Mouse (Mus musculus) urinary bladder, postnatal 25 days (tissue): ENCODE results near the gene Igsf11.
A peak's percentile ranks its signal among the peaks of the same experiment; 100 is the strongest.

Source experiments
- DNase-seq: peaks from one replicate; pipeline ENCODE4 v3.0.0; 2022; ENCODE audit warnings: low spot score

Igsf11 gene

GRCm38 (mm10) chr16:38892371-38892770 lies at the start of gene Igsf11:
Igsf11 (plus strand) TSS chr16:38892671.
- DNase-seq, result no peak

- no peak for DNase-seq
Measured at GRCm38 (mm10) chr16:38858120-38858749, 34.2 kb upstream of the Igsf11 start.

GRCm38 (mm10) chr16:38860548-38860947 lies 31.9 kb upstream of the Igsf11 start:
- no peak for DNase-seq

DNA sequence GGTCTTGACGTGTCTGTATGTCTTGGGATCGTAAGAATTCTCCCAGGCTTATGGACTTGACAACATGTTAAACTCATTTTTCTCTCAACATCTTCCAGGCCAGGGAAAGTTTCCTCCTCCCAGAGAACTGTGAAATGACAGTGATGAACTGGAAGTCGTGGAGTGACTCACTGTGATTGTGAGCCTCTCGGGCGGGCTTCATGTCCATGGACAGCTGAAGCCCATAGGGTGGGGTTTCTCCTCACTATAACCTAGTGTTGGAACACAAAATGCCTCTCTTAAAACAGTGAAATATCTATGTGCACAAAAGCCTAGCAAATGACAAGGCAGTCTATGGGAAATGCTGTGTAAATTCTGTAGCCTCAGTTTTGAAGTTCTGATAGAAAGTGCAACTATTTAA lies 28.1 kb upstream of the Igsf11 start:
- DNase-seq, result no peak

GRCm38 (mm10) chr16:38873231-38873630 lies 19.2 kb upstream of the Igsf11 start:
- no peak for DNase-seq

DNA sequence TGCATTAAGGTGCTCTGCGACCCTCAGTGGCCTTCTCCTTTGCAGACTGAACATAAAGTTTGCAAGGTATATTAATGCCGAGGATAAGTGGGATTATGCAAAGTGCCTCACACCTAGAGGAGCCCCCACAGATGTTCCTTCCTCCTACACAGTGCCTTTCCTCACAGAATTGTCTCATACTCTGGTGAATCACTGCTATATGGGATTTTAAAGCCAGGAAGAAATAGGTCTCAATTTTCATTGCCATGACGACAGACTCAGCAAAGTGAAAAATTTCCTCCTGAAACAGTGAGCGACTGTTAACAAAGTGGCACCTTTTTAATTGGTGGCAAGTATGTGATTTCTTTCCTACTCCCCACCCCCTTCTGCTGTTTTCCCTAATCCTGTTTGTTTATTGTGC lies 18.0 kb upstream of the Igsf11 start:
- no peak for DNase-seq

- no peak for DNase-seq
Measured at GRCm38 (mm10) chr16:38898816-38899425, 6.5 kb downstream of the Igsf11 start.

DNA sequence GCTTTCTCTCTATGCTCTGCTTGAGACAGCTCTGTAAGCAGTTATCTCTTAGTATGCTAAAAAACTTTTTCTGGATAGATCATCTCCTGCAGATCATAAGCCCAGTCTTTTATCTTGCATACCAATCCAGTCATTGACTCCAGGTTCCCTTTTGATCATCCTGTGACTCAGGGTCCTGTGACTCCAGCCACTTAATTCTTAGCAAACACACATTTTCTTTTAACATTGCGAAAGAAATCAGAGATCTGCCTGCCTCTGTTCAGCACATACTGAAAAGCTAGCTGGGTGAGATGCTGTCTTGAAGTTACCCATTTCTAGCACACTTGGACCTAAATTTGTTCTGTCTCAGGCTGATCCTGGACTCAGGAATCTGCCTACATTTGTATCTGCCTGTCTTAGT lies 7.6 kb downstream of the Igsf11 start:
- no peak for DNase-seq

DNA sequence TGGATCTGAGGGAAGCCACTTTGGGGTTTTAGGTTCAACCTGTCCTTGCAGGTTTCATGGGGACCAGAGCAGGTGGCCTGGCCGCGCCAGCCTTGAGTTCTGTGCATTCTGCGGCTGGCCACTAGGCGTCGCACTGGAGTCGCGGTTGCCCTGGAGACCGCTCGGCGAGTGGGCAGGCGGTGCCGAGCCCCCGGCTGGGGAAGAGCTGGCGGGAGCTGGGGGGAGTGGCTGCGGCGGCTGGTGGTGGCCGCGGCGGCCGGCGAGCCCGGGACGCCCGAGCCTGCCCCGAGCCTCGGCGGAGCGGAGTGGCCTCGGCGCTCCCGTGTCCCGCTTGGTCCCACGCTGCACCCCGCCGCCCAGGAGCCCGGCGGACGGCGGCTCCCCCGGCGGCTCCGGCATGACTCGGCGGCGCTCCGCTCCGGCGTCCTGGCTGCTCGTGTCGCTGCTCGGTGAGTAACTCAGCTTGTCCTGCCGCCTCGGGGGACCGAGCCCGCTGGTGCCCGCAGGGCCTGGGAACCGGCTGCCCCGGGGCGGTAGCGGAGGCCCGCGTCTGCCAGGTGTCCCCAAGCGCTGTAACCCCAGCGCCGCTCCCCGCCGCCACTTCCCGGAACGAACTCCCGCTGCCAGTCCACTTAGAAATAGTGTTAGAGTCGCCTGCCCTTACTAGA lies 9.8 kb downstream of the Igsf11 start:
- DNase-seq, result peak; percentile 96

DNA sequence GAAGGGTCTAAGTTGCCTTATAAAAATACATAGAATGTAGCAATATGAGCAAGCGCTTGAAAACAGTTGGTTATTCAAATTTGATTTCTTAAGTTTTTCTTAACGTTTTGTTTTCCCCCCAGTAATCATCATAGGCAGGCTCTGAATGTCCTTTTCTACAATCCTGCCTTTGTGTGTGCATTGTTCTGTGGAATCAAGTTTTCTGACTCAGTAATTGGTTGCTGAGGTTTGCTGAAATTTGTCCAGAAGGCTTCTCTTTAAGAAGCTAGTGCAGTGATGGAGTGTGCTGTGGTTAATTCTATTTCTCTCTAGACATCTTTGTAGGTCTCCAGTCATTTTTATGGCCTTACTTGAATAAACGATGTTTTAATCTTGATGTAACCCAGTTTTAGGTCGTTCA lies 10.5 kb downstream of the Igsf11 start:
- DNase-seq, result no peak

- no peak for DNase-seq
Measured at GRCm38 (mm10) chr16:38904202-38904601, 11.7 kb downstream of the Igsf11 start.

DNA sequence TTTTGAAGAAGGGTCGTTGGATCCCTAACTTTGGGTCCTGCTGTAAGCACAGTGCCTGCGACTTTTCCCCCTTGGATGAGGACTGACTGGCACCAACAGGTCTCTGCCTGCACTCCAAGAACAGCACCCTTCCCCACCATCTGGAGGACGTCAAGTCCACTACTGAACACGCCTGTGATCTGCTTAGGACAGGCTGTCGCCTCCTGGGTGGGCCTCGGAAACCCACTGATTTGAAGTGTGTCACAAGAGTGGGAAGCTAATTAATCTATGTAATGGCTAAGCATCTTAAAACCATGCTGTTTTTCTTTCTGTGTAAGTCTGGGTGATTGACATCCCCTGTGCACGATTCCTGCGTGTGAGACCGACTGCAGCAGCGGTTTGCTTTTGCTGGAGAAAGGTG lies 13.4 kb downstream of the Igsf11 start:
- no peak for DNase-seq

DNA sequence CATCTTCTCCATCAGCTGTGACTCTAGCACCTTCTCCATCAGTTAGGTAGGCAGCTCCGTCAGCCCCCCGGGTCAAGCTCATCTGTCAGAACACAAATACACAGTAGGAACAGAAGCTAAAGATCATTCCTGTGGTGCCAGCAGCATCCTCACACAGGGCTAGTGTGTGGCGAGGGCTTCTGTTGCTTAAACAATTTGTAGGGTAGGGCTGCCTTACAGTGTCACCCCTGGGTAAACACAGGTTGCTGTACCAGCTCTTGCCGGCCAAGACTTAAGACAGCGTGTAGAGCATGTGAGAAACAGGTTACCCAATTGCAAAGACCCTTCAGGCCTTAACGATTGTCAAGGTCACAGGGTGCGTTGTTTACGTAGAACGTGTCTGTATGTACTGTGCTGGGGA lies 15.8 kb downstream of the Igsf11 start:
- DNase-seq, result no peak

GRCm38 (mm10) chr16:38909506-38909905 lies 17.0 kb downstream of the Igsf11 start:
- no peak for DNase-seq

- no peak for DNase-seq
Measured at GRCm38 (mm10) chr16:38910088-38910487, 17.6 kb downstream of the Igsf11 start.

GRCm38 (mm10) chr16:38915451-38915850 lies 23.0 kb downstream of the Igsf11 start:
- DNase-seq, result no peak

- DNase-seq, result no peak
Measured at GRCm38 (mm10) chr16:38916053-38916786, 23.7 kb downstream of the Igsf11 start.

- DNase-seq, result no peak
Measured at GRCm38 (mm10) chr16:38916885-38917284, 24.4 kb downstream of the Igsf11 start.

DNA sequence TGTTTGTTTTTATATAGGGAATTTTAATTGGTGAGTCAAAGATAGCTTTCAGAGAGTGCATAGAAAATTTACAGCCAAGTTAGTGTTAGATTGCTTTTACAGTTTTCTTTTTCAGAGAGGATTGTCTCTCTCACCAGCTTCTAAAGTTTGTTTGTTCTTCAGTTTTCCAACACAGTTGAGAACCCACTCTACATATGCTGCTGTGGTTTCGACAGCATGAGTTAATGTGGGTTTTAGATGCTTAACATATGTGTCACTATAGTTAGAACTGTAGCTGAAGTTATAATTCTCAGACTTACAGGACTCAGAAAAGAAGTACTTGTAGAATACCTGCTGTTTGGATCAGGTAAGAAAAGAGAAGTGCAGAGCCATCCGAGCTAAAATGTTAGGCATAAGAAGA lies 25.6 kb downstream of the Igsf11 start:
- DNase-seq, result no peak

DNA sequence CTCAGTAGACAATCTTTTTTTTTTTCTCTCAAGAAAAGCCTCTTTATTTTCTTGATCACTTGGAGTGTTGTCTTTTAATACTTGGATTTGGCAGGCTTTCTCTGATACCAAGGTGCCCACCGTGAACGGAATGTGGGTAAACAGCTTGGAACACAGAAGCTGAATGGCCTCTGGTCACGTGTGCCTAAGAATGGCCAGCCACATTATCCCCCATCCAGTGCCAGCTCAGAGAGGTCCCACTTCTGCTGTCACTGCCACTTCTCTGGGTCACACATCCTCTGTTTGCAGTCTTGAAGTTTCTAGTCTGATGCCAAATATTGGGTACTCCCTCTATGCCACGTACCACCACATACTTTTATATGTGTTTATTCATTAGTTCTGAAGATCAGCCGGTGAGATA lies 28.0 kb downstream of the Igsf11 start:
- DNase-seq, result no peak

DNA sequence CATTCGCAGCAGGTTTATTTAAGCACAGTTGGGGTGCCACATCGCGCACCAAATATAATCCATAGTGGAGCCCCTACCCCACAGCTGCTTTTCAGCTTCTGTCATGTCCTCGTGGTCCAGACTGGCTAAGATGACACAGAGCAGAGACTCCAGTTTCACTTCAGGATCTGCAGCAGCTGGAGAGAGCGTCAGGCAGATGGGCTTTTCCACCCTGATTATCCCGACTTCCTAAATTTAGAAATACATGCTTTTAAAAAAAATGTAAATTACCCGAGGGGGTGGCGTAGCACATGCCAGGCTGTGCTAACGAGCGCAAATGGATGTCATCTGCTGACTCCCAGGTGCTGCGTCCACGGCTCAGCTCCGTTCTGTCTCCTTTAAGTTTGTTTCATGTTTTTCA lies 32.5 kb downstream of the Igsf11 start:
- no peak for DNase-seq

- DNase-seq, result no peak
Measured at GRCm38 (mm10) chr16:38928760-38929159, 36.3 kb downstream of the Igsf11 start.

- DNase-seq, result no peak
Measured at GRCm38 (mm10) chr16:38931519-38931918, 39.0 kb downstream of the Igsf11 start.
